Mouse (Mus musculus) forebrain, postnatal 0 days (tissue): ENCODE results near the gene Rab11fip2. TPM values are rescaled to one million over a fixed set of nuclear protein-coding genes. Genes with fewer than 3 reads are reported as not detected.

Source experiments
- ATAC-seq: fragments of 200-750 bp; cut with Nextera tagmentation; 2 replicates; pipeline ENCODE4 v1.8.0; 2017; ENCODE audit warnings: mild to moderate bottlenecking, moderate library complexity
- DNase-seq: peaks from one replicate; pipeline ENCODE4 v3.0.0-alpha.2; 2015
- H3K27ac ChIP-seq: fragments of 300-500 bp; sonication (generic); 2 replicates; pipeline ENCODE4 v1.5.1; 2014; ENCODE audit warnings: low read depth, mild to moderate bottlenecking, antibody characterized with exemption, low read length, moderate library complexity, mixed read lengths
- H3K27me3 ChIP-seq: fragments of 300-500 bp; sonication (generic); 2 replicates; pipeline ENCODE4 v1.6.1; 2014; ENCODE audit warnings: mild to moderate bottlenecking, low read length, mixed read lengths; ENCODE audit not compliant: insufficient read depth
- H3K36me3 ChIP-seq: fragments of 300-500 bp; sonication (generic); 2 replicates; pipeline ENCODE4 v1.6.1; 2014; ENCODE audit warnings: mild to moderate bottlenecking, moderate library complexity; ENCODE audit not compliant: insufficient read depth
- H3K4me1 ChIP-seq: fragments of 300-500 bp; sonication (generic); 2 replicates; pipeline ENCODE4 v1.6.1; 2014; ENCODE audit warnings: antibody characterized with exemption; ENCODE audit not compliant: insufficient read depth
- H3K4me2 ChIP-seq: fragments of 300-500 bp; sonication (generic); 2 replicates; pipeline ENCODE4 v1.6.1; 2014; ENCODE audit warnings: low read depth, mild to moderate bottlenecking, moderate library complexity
- H3K4me3 ChIP-seq: fragments of 300-500 bp; sonication (generic); 2 replicates; pipeline ENCODE4 v1.5.1; 2014; ENCODE audit warnings: low read depth, low read length, mixed read lengths
- H3K9ac ChIP-seq: fragments of 300-500 bp; sonication (generic); 2 replicates; pipeline ENCODE4 v1.6.1; 2014; ENCODE audit warnings: mild to moderate bottlenecking
- H3K9me3 ChIP-seq: fragments of 300-500 bp; sonication (generic); 2 replicates; pipeline ENCODE4 v1.6.1; 2016; ENCODE audit warnings: low read length
- CTCF ChIP-seq: sonication (generic); IDR thresholded peaks from 2 replicates; pipeline ENCODE4 v1.5.1; 2016; ENCODE audit warnings: antibody characterized with exemption, control low read depth, low read depth
- WGBS: fragments of 180-500 bp; shearing (Covaris S2); extraction: QIAGEN DNeasy Blood & Tissue Kit; methylation state at CpG from one replicate; pipeline ENCODE4 v1.1.7; 2014; 5-methylcytosine and 5-hydroxymethylcytosine counted together
- polyA plus RNA-seq: library from polyadenylated mRNA; unstranded; fragments of >200 nt; fragmentation: Nextera tagmentation; extraction: Ambion mirVana; gene quantifications from 2 replicates; pipeline ENCODE4 v1.2.1, GENCODE M21; 2015
- total RNA-seq: library from RNA; depleted of rRNA; stranded (reverse); fragments of >200 nt; gene quantifications from 2 replicates; pipeline ENCODE4 v1.2.3, GENCODE M21; 2014

Gene Rab11fip2
- total and polyA plus RNA-seq, 2 experiments from 2014 or later, result 12.2 to 59.6 TPM

DNA sequence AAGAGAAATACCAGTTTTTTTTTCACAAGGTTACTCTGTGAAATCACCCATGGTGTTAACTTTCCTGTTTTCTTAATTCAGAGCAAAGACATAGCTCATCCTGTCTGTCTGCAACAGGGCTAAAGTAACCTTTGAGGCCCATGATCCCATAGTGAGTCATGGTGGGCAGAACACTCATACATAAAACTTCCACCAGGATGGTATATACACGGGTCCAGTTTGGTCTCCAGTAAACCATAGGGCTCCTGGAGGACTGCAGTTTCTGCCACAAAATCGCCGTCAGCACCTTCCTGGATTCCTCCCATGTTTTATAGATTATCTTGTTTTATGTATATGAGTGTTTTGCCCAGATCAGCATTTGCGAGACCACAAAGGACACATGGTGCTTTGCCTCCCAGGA is 45.2 kb downstream of the Rab11fip2 start:
- no peak for TF ChIP-seq CTCF
- DNase-seq (no peak), ATAC-seq (no peak)
- no peaks in the 10 kb centered on the region for H3K9me3 ChIP-seq
- H3K36me3 ChIP-seq, result peaks cover 5% of the 10 kb centered on the region; the same call in 1 of the 2 replicates
- no peaks in the 10 kb centered on the region for H3K27me3 ChIP-seq
- WGBS, result 91% methylated on average over 4 of the region's 4 CpGs
- H3K27ac ChIP-seq, result no peak overlapping the region
- no peaks in the 10 kb centered on the region for H3K4me1 ChIP-seq
- no peak overlapping the region for H3K4me3 ChIP-seq
- H3K9ac ChIP-seq, result no peak overlapping the region
- H3K4me2 ChIP-seq, result no peak overlapping the region

GRCm38 (mm10) chr19:59889383-59889782 is 54.1 kb downstream of the Rab11fip2 start:
- Histone ChIP-seq H3K27ac (no peak overlapping the region), H3K9ac (no peak overlapping the region), H3K4me1 (no peaks in the 10 kb centered on the region), H3K9me3 (no peaks in the 10 kb centered on the region), H3K4me2 (no peak overlapping the region), H3K27me3 (no peaks in the 10 kb centered on the region), H3K4me3 (no peak overlapping the region), H3K36me3 (no peaks in the 10 kb centered on the region)
- no peak for TF ChIP-seq CTCF
- ATAC-seq, result no peak
- no peak for DNase-seq
- WGBS, result 62% methylated on average over 4 of the region's 4 CpGs

DNA sequence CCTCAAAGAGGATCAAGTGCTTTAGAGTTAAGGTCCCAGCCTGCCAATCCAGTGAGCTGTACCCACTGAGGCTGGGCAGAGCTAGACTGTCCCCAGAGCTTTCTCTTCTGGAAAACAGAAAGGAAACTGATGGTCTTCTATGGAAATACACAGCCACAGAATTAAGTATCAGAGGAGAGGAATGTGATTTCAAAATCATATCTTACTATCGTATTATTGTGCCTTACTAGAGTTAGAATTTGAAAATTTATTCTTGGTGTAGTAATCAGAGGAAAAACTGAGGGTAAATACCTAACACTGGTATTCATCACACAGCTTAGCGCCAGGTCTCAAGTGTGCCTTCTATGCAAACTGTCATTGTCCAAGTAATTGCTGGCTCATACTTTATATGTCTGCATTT is 54.6 kb downstream of the Rab11fip2 start:
- Histone ChIP-seq H3K9ac (no peak overlapping the region), H3K4me1 (no peaks in the 10 kb centered on the region), H3K36me3 (no peaks in the 10 kb centered on the region), H3K4me3 (no peak overlapping the region), H3K27me3 (no peaks in the 10 kb centered on the region), H3K27ac (no peak overlapping the region), H3K9me3 (no peaks in the 10 kb centered on the region), H3K4me2 (no peak overlapping the region)
- ATAC-seq, result no peak
- TF ChIP-seq CTCF, result no peak
- 63% methylated on average over 2 of the region's 2 CpGs for WGBS
- no peak for DNase-seq

DNA sequence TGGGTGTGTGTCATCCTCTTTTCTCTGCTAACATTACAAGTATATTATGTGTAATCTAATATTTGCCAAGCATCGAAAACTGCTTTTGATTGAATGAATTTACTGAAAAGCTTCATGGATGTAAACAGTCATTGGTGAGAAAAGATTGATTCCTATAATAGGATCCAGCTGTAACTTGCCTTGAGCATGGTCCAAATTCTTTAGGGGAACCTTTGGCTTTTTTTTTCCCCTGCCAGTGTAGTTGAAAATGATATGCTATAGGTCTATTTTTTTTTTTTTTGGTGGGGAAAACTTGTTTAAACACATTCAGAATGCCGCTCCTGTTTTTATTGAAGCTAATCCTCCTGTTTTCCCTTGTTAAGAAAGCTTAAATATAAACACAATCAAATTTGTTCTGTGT is 55.6 kb downstream of the Rab11fip2 start:
- no peak for DNase-seq
- no peaks in the 10 kb centered on the region for H3K27me3 ChIP-seq
- H3K4me2 ChIP-seq, result no peak overlapping the region
- 36% methylated on average over 2 of the region's 2 CpGs for WGBS
- no peaks in the 10 kb centered on the region for H3K36me3 ChIP-seq
- no peak for ATAC-seq
- H3K4me3 ChIP-seq, result no peak overlapping the region
- H3K4me1 ChIP-seq, result no peaks in the 10 kb centered on the region
- no peak overlapping the region for H3K9ac ChIP-seq
- TF ChIP-seq CTCF, result no peak
- H3K9me3 ChIP-seq, result no peaks in the 10 kb centered on the region
- no peak overlapping the region for H3K27ac ChIP-seq

DNA sequence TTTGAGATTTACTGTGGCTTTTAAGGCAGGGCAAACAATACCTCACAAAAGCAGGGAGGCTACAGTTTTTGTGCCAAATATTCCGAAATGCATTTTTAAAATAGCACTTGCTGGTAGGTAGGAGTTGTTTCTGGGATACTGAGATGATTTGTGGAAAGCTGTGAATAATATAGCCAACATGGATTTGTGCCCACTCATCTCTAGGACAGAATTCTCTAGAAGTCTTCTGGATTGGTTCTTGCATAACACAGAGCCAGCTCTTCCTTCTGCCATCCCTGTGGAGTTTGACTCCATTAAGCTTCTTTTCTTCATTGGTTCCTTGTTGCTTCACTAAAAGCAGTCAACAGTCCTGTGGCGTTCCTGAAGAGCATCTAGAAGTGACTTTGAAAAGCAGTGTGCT is 58.2 kb downstream of the Rab11fip2 start:
- H3K27me3 ChIP-seq, result no peaks in the 10 kb centered on the region
- H3K4me2 ChIP-seq, result no peak overlapping the region
- ATAC-seq (no peak), DNase-seq (no peak)
- WGBS, result 72% methylated on average over 2 of the region's 2 CpGs
- no peak for TF ChIP-seq CTCF
- no peaks in the 10 kb centered on the region for H3K36me3 ChIP-seq
- H3K9me3 ChIP-seq, result no peaks in the 10 kb centered on the region
- no peak overlapping the region for H3K4me3 ChIP-seq
- no peaks in the 10 kb centered on the region for H3K4me1 ChIP-seq
- H3K27ac ChIP-seq, result no peak overlapping the region
- no peak overlapping the region for H3K9ac ChIP-seq

DNA sequence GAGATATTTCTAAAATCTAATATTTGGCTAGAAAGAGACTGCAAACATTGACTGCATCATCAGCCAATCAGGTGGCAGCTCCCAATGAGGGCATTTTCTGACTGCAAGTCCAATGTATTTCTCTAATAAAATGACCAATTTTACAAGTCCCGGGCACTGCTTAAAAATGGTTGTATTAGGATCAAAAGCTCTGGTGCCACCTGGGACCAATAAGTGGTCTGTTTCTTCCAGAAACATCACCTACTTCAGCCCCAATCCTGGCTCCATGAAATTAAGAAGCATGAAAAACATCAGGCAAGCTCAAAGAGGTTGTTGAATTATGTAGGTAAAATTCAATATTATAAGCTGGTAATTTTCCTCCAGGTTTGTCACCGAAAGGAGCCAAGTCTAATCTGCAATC is 66.2 kb downstream of the Rab11fip2 start:
- ATAC-seq, result no peak
- no peak for DNase-seq
- H3K4me3 ChIP-seq, result no peak overlapping the region
- no peaks in the 10 kb centered on the region for H3K27me3 ChIP-seq
- H3K9me3 ChIP-seq, result no peaks in the 10 kb centered on the region
- H3K4me2 ChIP-seq, result no peak overlapping the region
- H3K4me1 ChIP-seq, result no peaks in the 10 kb centered on the region
- H3K36me3 ChIP-seq, result no peaks in the 10 kb centered on the region
- WGBS, result 98% methylated on average over 2 of the region's 2 CpGs
- no peak overlapping the region for H3K9ac ChIP-seq
- H3K27ac ChIP-seq, result no peak overlapping the region
- no peak for TF ChIP-seq CTCF

GRCm38 (mm10) chr19:59866666-59867065 is 76.8 kb downstream of the Rab11fip2 start:
- ATAC-seq, result peak; percentile 65
- H3K4me3 ChIP-seq, result no peak overlapping the region
- H3K4me2 ChIP-seq, result no peak overlapping the region
- H3K9ac ChIP-seq, result no peak overlapping the region
- H3K36me3 ChIP-seq, result no peaks in the 10 kb centered on the region
- no peaks in the 10 kb centered on the region for H3K4me1 ChIP-seq
- H3K27me3 ChIP-seq, result peaks cover 5% of the 10 kb centered on the region
- DNase-seq, result peak; percentile 9
- TF ChIP-seq CTCF, result no peak
- no peaks in the 10 kb centered on the region for H3K9me3 ChIP-seq
- H3K27ac ChIP-seq, result no peak overlapping the region
- 25% methylated on average over 9 of the region's 9 CpGs for WGBS

GRCm38 (mm10) chr19:59862423-59862822 is 81.0 kb downstream of the Rab11fip2 start:
- Histone ChIP-seq H3K4me1 (no peaks in the 10 kb centered on the region), H3K4me2 (no peak overlapping the region), H3K9ac (no peak overlapping the region)

More at GRCm38 (mm10) chr19:59862423-59862822, 81.0 kb downstream of the Rab11fip2 start:
- Histone ChIP-seq H3K9me3 (no peaks in the 10 kb centered on the region), H3K36me3 (no peaks in the 10 kb centered on the region), H3K27ac (no peak overlapping the region), H3K4me3 (no peak overlapping the region), H3K27me3 (peaks cover 5% of the 10 kb centered on the region)
- no peak for TF ChIP-seq CTCF
- no peak for ATAC-seq
- DNase-seq, result no peak
